Mouse (Mus musculus) hindbrain, embryonic 12.5 days (tissue): ENCODE data around the gene Plxnb3. TPM values are rescaled to one million over a fixed set of nuclear protein-coding genes. Genes with fewer than 3 reads are reported as not detected.
A peak's percentile ranks its signal among the peaks of the same experiment; 100 is the strongest.

Experiments
- ATAC-seq: fragments of 200-750 bp; cut with Nextera tagmentation; 2 replicates; pipeline ENCODE4 v1.8.0; 2017; ENCODE audit warnings: moderate TSS enrichment; ENCODE audit not compliant: low FRiP score
- H3K27ac ChIP-seq: fragments of 300-500 bp; sonication (generic); 2 replicates; pipeline ENCODE4 v1.5.1; 2016; ENCODE audit warnings: mild to moderate bottlenecking
- H3K27me3 ChIP-seq: fragments of 300-500 bp; sonication (generic); 2 replicates; pipeline ENCODE4 v1.6.1; 2016; ENCODE audit warnings: mild to moderate bottlenecking
- H3K36me3 ChIP-seq: fragments of 300-500 bp; sonication (generic); 2 replicates; pipeline ENCODE4 v1.6.1; 2016; ENCODE audit warnings: mild to moderate bottlenecking
- H3K4me1 ChIP-seq: fragments of 300-500 bp; sonication (generic); 2 replicates; pipeline ENCODE4 v1.6.1; 2016
- H3K4me2 ChIP-seq: fragments of 300-500 bp; sonication (generic); replicated peaks from 2 replicates; pipeline ENCODE4 v1.6.1; 2016; ENCODE audit warnings: mild to moderate bottlenecking
- H3K4me3 ChIP-seq: fragments of 300-500 bp; sonication (generic); 2 replicates; pipeline ENCODE4 v1.5.1; 2016; ENCODE audit warnings: mild to moderate bottlenecking
- H3K9ac ChIP-seq: fragments of 300-500 bp; sonication (generic); 2 replicates; pipeline ENCODE4 v1.6.1; 2016; ENCODE audit warnings: mild to moderate bottlenecking, moderate library complexity
- H3K9me3 ChIP-seq: fragments of 300-500 bp; sonication (generic); replicated peaks from 2 replicates; pipeline ENCODE4 v1.6.1; 2016; ENCODE audit warnings: mild to moderate bottlenecking
- WGBS: fragments of 180-500 bp; shearing (Covaris S2); methylation state at CpG from one replicate; pipeline ENCODE4 v1.1.7; 2016; 5-methylcytosine and 5-hydroxymethylcytosine counted together
- polyA plus RNA-seq: library from polyadenylated mRNA; unstranded; fragments of >200 nt; fragmentation: Nextera tagmentation; extraction: Ambion mirVana; gene quantifications from 2 replicates; pipeline ENCODE4 v1.2.1, GENCODE M21; 2016

Plxnb3 gene
- polyA plus RNA-seq, 1 experiment from 2014 or later: 0.25 TPM

DNA sequence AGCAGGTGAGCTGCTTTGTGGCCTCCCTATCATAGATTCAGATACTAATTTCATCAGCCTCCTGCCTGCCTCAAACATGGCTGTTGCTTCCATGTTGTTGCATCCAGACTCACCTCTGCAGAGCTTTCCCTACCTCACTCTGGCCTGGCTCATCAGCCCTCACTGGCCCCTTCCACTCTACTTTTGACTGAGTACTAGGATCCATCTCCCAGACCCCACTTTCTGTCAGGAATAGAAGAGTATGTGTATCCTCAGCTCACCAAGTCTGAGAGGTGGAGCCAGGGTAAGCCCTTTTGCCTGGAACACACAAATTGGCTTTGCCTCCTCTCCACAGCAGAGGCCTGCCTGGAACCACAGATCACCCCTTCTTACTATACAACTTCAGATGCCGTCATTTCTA, 31.6 kb downstream of the Plxnb3 start:
- Histone ChIP-seq H3K9ac (peak overlapping the region; percentile 79; the same call in 1 of the 2 replicates), H3K27ac (no peak overlapping the region), H3K4me1 (peaks cover 14% of the 10 kb centered on the region), H3K27me3 (no peaks in the 10 kb centered on the region), H3K4me2 (peak overlapping the region; percentile 61), H3K9me3 (no peaks in the 10 kb centered on the region), H3K4me3 (no peak overlapping the region), H3K36me3 (no peaks in the 10 kb centered on the region; the same call in 1 of the 2 replicates)
- 96% methylated on average over 1 of the region's 1 CpGs for WGBS
- no peak for ATAC-seq

- no peak overlapping the region for H3K4me3 ChIP-seq
- H3K27ac ChIP-seq: no peak overlapping the region
- peaks cover 9% of the 10 kb centered on the region for H3K4me1 ChIP-seq
- no peaks in the 10 kb centered on the region for H3K9me3 ChIP-seq
- no peak overlapping the region for H3K4me2 ChIP-seq
- peaks cover 6% of the 10 kb centered on the region for H3K36me3 ChIP-seq
- ATAC-seq: no peak
- H3K27me3 ChIP-seq: no peaks in the 10 kb centered on the region
- H3K9ac ChIP-seq: no peak overlapping the region
Measured at GRCm38 (mm10) chrX:73793039-73793438, 36.1 kb downstream of the Plxnb3 start.

DNA sequence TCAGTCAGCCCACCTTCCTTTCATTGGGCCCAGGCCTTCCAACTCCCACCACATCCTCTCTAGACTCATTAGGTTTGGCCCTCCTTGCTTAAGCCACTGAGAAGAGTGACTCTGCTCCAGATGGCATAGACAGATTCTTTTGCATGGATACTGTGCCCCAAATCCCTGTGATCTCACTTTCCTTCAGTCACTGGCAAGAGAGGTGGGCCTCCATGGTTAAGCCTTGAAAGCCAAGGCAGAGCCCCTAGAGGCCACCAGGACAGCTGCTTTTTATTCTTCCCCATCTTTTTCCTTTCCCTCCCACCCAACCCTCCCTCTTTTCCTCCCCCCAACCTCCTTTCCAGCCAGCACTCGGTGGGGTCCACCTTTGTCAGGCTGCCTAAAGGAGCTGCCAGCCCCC, 36.6 kb downstream of the Plxnb3 start:
- ATAC-seq: 0 out of 2 replicates have a peak, but pooled peaks have one; percentile 15
- Histone ChIP-seq H3K4me2 (no peak overlapping the region), H3K27me3 (no peaks in the 10 kb centered on the region), H3K4me3 (no peak overlapping the region), H3K9me3 (no peaks in the 10 kb centered on the region), H3K27ac (no peak overlapping the region), H3K4me1 (peaks cover 5% of the 10 kb centered on the region), H3K9ac (no peak overlapping the region), H3K36me3 (peaks cover 6% of the 10 kb centered on the region)
- 22% methylated on average over 1 of the region's 1 CpGs for WGBS

- WGBS: 88% methylated on average over 2 of the region's 2 CpGs
- ATAC-seq: no peak
Measured at GRCm38 (mm10) chrX:73797511-73797910, 40.6 kb downstream of the Plxnb3 start.

DNA sequence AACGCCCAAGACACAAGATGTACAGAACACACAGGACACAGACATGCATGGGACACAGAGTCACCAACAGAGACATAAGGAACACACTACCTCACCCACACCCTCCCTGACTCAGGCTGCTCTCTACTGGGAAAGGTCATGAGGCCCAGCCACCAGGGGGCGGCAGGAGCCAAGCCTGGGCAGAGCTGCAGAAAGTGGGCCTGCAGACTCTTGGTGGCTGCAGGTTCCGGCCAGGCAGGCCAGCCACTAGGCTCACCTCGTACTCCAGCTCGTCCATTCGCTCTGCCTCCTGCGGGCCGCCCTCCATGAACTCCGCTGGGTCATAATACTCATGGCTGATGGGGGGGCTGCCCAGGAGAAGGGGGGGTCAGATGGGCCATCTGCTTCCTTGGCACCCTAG, 41.6 kb downstream of the Plxnb3 start:
- Histone ChIP-seq H3K4me1 (no peaks in the 10 kb centered on the region), H3K36me3 (peaks cover 6% of the 10 kb centered on the region; the same call in 1 of the 2 replicates), H3K9me3 (no peaks in the 10 kb centered on the region), H3K9ac (no peak overlapping the region), H3K27me3 (no peaks in the 10 kb centered on the region), H3K4me2 (no peak overlapping the region), H3K4me3 (no peak overlapping the region), H3K27ac (no peak overlapping the region)
- WGBS: 42% methylated on average over 9 of the region's 9 CpGs
- ATAC-seq: peak; percentile 71

More at GRCm38 (mm10) chrX:73797511-73797910, 40.6 kb downstream of the Plxnb3 start:
- Histone ChIP-seq H3K4me1 (no peaks in the 10 kb centered on the region), H3K4me2 (no peak overlapping the region), H3K9me3 (no peaks in the 10 kb centered on the region), H3K4me3 (no peak overlapping the region), H3K27ac (no peak overlapping the region), H3K9ac (no peak overlapping the region), H3K36me3 (peaks cover 6% of the 10 kb centered on the region; the same call in 1 of the 2 replicates), H3K27me3 (no peaks in the 10 kb centered on the region)

GRCm38 (mm10) chrX:73805814-73806213, 48.9 kb downstream of the Plxnb3 start:
- no peak overlapping the region for H3K9ac ChIP-seq
- no peaks in the 10 kb centered on the region for H3K4me1 ChIP-seq
- no peak for ATAC-seq
- peak overlapping the region; percentile 17; the same call in 1 of the 2 replicates for H3K27ac ChIP-seq
- no peaks in the 10 kb centered on the region for H3K36me3 ChIP-seq
- no peaks in the 10 kb centered on the region for H3K27me3 ChIP-seq
- no peaks in the 10 kb centered on the region for H3K9me3 ChIP-seq
- H3K4me2 ChIP-seq: no peak overlapping the region
- 56% methylated on average over 1 of the region's 1 CpGs for WGBS
- H3K4me3 ChIP-seq: no peak overlapping the region

DNA sequence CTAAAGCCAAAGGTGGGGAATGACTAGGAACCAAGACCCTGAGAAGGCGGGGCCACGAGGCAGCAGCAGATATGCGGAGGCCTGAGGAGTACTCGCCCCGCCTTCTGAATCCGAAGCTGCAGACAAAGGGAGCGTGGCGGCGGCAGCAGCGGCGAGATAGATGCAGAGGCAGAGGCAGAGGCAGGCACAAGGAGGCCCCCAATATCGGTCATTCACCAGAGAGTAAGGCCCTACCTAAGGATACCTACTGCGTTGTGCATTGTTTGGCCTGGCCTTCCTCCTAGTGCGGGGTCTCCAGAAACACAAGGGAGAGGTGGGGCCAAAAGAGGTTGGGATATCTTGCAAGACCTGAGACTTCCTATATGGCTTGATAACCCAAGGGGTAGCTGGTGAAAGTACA, 58.2 kb downstream of the Plxnb3 start:
- Histone ChIP-seq H3K9ac (peak overlapping the region; percentile 59), H3K9me3 (no peaks in the 10 kb centered on the region), H3K4me2 (peak overlapping the region; percentile 44), H3K36me3 (no peaks in the 10 kb centered on the region), H3K4me3 (peak overlapping the region; percentile 25), H3K27me3 (no peaks in the 10 kb centered on the region), H3K4me1 (no peaks in the 10 kb centered on the region), H3K27ac (peak overlapping the region; percentile 79)
- ATAC-seq: peak; percentile 85
- 17% methylated on average over 14 of the region's 14 CpGs for WGBS

DNA sequence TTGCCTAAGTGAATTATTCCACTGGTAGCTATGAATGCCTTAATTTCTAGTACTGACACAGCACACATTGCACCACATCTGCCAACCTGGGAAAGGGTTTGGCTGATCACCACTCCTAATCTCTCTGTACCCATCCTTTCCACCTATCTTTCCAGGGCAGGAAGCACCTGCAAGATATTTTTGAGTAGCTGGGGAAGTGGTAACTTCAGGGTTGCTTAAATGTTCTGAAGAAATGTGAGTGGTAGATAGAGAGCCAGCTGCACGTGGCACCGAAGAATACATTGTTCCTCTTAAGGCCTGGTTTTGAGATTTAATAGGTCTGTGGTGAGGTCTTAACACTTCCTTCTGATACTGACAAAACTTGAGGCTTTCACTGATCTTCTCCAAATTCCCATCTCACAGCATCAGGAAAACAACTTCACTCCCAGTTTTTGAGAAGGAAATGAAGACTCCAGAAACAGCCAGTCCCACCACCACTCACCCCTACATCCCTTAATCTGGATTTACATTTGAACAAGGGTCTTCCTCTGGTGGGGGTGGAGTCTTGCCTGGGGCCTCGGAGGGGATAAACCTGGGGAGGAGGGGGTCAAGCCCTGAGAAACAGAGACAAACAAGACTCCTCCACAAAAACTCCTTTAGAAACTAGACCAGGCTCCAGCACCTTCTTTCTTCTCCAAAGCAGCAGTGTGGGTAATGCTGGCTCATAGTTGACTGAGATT, 59.9 kb downstream of the Plxnb3 start:
- Histone ChIP-seq H3K4me3 (no peak overlapping the region), H3K36me3 (no peaks in the 10 kb centered on the region), H3K27ac (no peak overlapping the region), H3K9ac (no peak overlapping the region), H3K4me2 (no peak overlapping the region), H3K4me1 (no peaks in the 10 kb centered on the region), H3K27me3 (no peaks in the 10 kb centered on the region), H3K9me3 (no peaks in the 10 kb centered on the region)
- 61% methylated on average over 3 of the region's 3 CpGs for WGBS
- ATAC-seq: no peak

Other genes with a start within 250 kb of the Plxnb3 start
- 7.8 TPM in 2 replicates for gene Dusp9, start 117.7 kb upstream of the Plxnb3 start, polyA plus RNA-seq
- gene Pnck, start 97.0 kb upstream of the Plxnb3 start, polyA plus RNA-seq: 31.3 and 34.8 TPM in 2 replicates
- 6.6 and 7.7 TPM in 2 replicates for gene Slc6a8, start 83.9 kb upstream of the Plxnb3 start, polyA plus RNA-seq
- 132 and 136 TPM in 2 replicates for gene Bcap31, start 40.9 kb upstream of the Plxnb3 start, polyA plus RNA-seq
- 12.7 and 14.0 TPM in 2 replicates for gene Abcd1, start 40.5 kb upstream of the Plxnb3 start, polyA plus RNA-seq
- gene Srpk3, start 17.3 kb downstream of the Plxnb3 start, polyA plus RNA-seq: 2.7 and 5.4 TPM in 2 replicates
- 150 and 167 TPM in 2 replicates for gene Idh3g, start 29.8 kb downstream of the Plxnb3 start, polyA plus RNA-seq
- 125 and 138 TPM in 2 replicates for gene Ssr4, start 29.9 kb downstream of the Plxnb3 start, polyA plus RNA-seq
- gene Pdzd4, start 67.9 kb downstream of the Plxnb3 start, polyA plus RNA-seq: 2.7 and 2.8 TPM in 2 replicates
- 0.19 and 0.20 TPM in 2 replicates for gene Avpr2, start 135.0 kb downstream of the Plxnb3 start, polyA plus RNA-seq
- 45.6 and 58.4 TPM in 2 replicates for gene L1cam, start 139.0 kb downstream of the Plxnb3 start, polyA plus RNA-seq
- gene Arhgap4, start 164.8 kb downstream of the Plxnb3 start, polyA plus RNA-seq: 2.7 and 3.4 TPM in 2 replicates
- gene Naa10, start 164.9 kb downstream of the Plxnb3 start, polyA plus RNA-seq: 105 and 118 TPM in 2 replicates
- 19.7 and 20.3 TPM in 2 replicates for gene Renbp, start 173.8 kb downstream of the Plxnb3 start, polyA plus RNA-seq
- gene Hcfc1, start 209.3 kb downstream of the Plxnb3 start, polyA plus RNA-seq: 77.4 and 78.6 TPM in 2 replicates